Mouse (Mus musculus): Measurements from ENCODE around the gene Dpf1.
A peak's percentile ranks its signal among the peaks of the same experiment; 100 is the strongest.

The Dpf1 gene

DNA sequence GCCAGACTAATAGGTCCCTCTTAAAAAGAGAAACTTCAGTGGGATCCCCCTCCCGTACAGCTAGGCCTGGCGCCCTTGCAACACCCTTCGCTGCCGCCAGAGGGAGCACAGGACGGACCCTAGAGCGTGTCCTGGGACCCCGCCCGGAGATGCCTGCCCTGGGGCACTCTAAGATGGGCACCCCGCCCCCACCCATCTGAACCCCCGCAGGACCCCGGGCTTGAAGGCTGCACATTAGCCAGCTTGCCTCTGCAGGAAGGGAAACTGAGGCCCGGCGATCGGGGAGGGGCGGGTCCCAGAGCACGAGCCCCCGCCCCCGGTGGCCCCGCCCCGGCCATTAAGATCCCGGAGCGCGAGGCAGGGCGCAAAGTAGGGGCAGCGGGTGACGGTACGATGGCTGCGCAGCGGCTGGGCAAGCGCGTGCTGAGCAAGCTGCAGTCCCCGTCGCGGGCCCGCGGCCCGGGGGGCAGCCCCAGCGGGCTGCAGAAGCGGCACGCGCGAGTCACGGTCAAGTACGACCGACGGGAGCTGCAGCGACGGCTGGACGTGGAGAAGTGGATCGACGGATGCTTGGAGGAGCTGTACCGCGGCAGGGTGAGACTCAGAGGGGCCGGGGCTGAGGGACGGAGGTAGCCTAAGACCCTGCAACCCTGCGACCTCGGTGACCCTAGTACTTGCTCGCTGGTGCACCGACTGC, 14.7 kb upstream of the Dpf1 start, which contains the start of gene Ppp1r14a:
Gene Ppp1r14a (plus strand): TSS at position 367 of the 697 bp plus-strand sequence.
- peak; percentile 74 to 92 for DNase-seq (ENCODE audit: low spot score in 2 of 2)

DNA sequence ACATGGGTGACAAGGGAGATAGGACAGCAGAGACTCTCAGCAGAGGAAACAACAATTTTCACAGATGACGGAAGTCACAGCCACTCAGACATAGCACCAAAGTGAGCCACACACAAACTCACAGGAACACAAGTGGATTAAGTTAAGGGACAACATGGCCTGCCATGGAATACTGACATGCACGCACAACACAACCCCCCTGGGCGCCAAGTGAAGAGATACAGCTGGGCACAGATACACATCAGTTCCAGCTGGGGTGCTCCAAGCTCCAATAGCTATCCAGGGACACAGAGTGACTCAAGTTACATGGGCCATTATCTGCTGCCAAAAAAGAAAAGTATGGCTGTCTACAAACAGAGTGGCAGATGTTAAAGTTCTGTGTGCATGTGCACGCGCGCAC, 13.9 kb upstream of the Dpf1 start:
- no peak for DNase-seq (ENCODE audit: low spot score in 2 of 2)

DNA sequence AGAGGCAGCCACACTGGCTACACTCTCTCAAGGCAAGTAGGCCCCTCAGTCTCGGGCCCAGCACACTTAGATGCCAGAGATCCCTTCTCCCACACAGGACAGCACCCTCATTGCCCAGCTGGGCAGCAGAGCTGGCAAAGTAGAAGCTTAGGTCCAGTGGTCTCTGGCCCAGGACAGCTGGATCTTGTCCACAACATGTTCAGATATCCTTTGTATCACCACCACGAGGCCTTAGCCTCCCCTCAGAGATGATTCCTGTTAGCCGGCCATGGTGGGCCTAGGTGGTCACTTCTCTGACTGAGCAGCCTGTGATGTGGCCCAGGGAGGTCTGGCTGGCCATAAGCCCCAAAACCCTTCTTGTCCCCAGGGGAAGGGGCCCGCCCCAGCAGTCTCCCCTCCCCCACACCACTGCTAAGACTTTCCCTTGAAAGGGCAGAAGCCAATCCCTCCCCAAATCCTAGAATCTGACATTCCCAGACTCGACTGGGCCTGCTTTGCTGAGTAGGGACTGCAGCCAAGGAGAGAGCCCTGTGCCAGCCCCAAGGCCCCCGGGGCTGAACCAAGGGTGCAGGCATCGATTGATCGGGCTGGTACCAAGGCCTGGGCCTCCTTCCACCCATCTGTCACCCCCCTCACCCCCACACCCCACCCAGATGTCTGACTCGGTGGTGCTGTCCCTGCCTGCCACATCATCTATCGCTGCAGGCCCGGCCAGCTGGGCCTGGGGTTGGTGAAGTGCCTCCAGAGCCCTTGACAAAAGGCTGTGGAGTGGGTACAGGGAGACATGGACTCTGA, 12.9 kb upstream of the Dpf1 start:
- no peak for DNase-seq (ENCODE audit: low spot score in 2 of 2)

DNA sequence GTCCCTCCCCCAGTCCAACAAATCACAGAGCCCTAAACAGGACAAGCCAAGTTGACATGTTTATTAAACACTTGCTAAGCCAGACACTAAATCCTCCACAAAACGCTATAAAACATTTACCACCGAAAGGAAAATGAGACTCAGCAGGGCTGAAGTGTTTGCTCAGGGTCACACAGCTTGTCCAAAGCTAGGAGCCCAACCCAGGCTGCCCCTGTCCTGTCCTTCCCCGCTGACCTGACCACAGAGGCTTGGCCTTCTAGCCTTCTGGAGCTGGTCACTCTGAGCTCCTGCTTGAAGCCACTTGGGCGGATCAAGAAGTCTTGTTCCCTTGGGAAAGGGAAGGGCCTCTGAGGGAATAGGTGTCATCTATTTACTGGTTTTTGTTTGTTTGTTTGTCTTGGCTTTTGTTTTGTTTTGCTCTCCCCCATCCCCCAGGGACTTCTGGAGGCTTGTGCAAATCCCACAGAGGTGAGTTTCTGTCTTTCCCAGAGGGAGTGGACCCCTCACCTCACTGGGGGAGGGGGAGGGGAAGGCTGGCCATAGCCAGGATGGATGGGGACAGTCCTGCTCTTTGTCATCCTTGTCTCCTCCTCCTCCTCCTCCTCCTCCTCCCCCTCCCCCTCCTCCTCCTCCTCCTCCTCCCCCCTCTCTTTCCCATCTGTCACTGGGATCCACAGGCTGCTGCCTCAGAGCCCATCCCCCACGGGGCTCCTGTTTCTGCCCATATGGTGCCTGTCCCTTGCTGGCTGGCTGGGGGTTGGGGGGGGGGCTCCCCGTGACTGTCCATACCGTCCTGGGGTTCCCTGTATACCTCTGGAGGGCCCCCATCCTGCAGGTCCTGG, 11.9 kb upstream of the Dpf1 start:
- DNase-seq (ENCODE audit: low spot score in 2 of 2), result no peak

DNA sequence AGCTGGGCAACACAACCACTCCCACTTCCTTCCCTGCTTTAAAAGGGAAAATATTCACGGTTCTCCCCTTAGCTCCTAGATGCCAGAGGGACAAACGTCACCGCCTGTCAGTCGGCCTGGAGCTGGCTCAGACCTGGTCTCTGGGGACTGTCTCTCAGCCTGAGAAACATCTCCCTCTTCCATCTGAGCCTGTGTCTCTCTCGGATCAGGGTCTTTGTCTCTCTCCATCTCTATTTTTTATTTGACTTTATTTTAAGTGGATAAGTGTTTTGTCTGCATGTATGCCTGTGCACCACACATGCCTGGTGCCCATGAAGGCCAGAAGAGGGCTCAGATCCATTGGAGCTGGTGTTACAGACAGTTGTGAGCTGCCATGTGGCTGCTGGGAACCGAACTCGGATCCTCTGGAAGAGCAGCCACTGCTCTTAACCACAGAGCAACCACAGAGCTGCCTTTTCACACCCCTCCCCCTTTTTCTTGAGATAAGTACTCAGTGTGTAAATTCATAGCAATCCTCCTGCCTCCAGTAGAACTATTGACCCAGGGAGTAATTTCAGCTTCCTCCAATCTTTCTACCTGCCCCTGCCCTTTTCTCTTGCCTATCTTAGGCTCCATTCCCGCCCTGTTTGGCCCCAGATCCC, 11.2 kb upstream of the Dpf1 start:
- no peak for DNase-seq (ENCODE audit: low spot score in 2 of 2)

DNA sequence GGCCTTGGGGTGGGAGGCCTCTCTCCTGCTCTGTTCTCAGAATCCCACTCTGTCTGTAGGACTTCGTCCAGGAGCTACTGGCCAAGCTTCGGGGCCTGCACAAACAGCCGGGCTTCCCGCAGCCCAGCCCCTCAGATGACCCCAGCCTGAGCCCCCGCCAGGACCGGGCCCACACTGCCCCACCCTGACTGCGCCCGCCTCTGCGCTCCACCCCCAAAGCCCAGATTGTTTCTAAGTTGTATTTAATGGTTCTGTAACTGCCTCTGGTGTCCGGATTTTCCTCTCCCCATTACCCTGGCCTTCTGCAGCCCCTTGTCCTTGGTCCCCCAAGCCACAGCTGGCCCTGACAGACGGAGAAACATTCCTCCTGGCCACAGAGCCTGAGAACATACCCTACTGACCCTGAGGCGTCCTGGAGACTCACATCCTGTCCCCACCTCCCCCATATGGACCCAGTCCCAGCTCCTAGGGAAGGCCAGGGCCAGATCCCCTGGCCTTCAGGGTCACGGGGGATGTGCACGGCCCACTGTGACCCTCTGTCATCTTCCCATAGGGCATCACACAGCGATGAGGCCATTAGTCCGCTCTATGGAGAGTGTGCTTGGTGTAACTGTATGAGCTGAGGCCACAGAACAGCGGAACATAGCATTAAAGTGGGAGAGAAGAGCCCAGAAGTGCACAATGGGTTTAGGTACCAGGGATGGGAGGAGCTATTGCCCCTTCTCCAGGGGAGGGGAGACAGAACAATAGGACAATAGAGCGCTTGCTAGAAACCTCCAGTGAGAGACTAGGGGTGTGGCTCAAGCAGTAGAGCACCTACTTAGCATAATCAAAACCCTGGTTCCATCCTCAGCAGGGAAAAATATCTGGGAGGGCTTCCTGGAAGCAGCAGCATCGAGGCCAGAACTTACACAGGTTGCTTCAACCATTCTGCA, 10.4 kb upstream of the Dpf1 start:
- no peak for DNase-seq (ENCODE audit: low spot score in 2 of 2)

DNA sequence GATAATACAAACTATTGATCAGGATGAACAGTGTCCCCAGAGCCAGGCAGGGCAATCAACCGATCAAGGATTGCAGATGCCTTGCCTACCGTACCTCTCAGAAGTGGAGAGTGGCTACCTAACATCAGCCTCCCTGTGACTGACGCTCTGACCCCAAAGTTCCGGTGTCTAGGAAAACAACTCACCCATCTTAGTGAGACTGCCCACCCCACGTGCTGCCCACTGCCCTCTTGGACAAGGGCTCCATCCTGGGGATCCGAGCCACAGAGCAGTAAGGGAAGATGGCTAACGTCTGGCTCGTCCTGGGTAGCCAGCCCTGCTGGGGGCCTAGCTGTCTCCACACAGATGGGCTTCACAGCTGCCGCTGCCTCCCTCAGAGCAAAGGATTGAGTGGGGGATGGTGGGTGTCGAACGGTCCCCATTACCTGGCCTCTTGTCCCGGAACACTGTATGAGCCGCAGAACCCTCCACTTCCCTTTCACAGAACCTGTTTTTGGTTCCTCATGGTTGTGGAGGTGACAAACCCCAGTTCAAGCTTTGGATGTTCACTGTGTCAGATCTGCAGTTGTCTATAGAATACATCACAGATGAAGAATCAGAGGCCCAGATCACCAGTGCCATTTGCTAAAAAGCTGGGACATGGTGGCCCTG, 9.5 kb upstream of the Dpf1 start:
- DNase-seq (ENCODE audit: low spot score in 2 of 2), result no peak

DNA sequence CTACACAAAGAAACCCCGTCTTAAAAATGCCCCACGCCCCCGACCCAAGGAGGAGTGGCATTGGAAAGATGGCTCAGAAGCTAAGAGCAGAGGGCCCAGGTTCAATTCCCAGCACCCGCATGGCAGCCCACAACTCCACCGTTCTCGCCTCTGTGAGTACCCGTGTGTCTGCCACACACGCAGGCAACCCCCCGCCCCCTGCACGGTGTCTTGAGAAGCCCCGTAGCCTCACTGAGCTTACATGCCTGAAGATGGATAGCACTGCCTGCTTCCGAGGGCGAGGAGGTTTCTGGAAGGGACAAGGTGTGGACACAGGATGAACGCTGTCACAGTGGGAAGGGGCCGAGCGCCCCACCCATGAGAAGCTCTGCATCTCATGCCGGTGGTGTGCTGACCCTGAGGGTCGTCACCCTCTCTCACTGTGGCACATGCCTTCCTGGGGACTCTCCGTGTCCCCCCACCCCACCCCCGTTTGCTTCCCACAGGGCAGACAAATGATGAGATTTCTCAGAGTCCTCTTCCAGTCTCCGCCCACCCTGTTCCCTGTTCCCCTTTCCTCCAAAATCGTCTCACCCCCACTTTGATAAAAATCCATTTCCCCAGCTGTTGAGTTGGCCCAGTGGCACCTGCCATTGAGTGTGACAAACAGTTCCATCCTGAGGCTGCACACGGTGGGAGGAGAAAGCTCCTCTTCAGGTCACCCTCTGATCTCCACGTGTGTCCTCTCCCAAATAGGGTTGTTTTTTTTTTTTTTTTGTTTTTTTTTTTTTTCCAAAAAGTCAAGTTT, 7.7 kb upstream of the Dpf1 start:
- no peak for DNase-seq (ENCODE audit: low spot score in 2 of 2)

DNA sequence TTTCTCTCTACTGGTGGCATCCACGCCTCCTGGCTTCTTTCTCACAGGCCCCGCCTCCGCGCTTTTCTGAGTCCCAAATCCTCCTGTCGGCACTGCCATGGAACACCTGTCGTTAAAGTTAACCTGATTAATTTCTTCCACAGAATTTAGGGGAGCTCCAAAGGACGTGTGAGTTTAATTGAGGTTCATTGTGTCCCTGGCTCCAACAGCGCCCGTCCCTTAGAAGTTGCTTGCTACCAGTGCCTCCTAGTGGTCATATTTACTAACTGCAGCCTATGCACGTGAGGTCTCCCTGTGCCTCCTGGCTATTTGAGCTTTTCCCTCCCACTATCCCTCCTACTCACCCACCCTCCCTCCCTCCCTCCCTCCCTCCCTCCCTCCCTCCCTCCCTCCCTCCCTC, 6.8 kb upstream of the Dpf1 start:
- peak; percentile 63 to 78 for DNase-seq (ENCODE audit: low spot score in 2 of 2)

DNA sequence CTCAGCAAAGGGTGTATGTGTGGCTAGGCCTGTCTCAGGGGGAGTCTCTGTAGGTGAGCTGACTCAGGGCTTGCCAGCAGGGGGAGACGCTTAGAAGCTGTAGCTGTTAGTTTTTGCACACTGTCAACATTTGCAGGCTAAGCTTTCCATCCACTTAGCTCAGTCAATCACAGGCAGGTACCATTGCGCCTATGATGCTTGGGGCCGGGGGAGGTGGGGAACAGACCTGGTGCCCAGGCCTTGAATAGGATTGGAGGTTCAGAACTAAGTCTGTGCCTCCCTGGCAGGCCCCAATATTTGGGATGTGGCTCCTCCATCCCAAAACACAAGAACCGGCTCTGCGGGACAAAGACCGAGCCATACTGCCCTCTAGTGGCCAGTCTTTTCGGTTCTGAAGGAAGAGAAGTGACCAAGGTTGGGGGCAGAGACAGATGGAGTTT, 2.6 kb upstream of the Dpf1 start:
- DNase-seq (ENCODE audit: low spot score in 2 of 2), result peak; percentile 49 to 83

DNA sequence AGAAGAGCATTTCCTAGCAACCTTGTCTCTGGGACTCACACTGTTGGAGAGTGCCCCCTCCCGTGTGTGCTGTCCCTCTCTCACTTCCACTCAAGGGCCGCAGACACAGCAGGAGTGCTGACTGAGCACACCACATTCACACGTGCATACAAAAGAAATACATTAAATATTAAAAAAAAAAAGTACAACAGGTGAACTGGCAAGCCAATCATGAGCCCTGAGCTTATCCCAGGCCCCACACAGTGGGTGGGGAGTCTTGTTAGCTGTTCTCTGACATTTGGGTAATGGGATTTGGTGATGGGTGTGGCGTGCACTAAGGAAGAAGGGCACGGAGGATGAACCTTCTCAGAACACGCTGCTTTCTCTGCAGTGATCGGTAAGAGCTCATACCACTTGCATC, 1.1 kb upstream of the Dpf1 start:
- DNase-seq (ENCODE audit: low spot score in 2 of 2), result no peak

DNA sequence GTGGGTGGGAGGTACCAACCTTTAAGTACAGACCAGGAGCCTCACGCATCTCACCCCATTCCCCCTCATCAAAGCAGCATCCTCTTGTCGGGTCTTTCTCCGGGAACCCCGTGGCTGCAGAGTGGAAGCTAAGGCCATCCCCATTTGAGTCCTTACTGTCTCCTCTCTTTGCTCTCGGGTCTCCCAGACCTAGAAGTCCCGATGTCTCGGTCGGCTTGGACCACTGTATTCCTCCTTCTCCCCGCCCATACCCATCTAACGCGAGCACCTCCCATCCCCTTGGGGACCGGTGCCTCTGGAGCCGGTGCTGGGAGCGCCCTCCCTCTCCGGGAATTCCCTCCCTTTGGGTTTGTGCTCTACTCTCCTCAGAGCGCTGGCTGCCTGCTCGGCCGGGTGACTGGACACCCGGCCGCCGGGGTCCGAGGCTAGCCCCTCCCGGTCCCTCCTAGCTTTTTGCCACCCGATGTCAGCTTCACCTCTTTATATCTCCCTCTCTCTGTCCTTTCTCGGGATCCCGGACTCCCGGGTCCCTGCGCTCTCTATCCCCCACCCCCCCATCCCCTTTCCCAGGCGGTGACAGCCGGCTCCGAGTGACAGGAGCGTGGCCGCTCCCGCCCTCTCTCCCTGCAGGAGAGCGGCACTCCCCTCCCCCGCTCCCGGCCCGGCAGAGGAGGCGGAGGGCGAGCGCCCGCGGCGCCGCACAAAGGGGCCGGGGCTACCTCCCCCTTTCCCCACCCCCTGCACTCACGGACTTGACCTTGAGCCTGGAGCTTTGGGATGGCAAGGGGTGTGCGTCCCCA, 912 bp downstream of the Dpf1 start:
- DNase-seq (ENCODE audit: low spot score in 2 of 2), result no peak

DNA sequence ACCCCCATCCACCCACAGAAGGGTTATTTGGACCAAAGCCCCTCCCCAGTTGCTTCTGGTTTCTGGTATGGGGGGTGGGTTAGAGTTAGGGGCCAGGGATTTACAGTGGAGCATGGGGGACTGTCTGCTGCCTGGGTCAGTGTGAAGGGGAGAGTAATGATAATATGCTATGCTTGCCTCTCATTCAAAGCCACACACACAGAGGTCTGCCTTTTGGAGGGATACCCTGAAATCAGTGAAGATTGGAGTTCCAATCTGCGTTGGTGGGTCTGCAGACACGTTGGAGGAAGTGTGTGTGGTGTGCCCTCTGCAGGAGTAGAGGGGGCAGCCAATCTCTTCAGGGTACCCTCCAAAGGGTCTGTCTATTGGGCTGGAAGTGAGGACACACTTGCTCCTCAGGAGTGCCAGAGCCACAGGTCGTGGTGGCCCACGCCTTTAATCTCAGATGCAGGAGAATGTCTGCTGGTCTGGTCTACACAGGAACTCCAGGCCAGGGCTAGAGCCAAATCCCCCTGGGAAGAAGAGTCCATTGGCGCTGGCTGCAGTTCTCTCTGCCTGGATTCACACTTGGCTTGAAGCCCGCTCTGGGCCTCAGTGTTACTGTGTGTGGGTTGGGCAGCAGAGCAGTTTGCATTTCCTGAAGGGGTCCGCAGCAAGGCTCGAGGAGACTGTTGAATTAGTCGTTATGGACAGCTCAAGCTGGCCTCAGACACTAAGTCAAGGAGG, 1.7 kb downstream of the Dpf1 start:
- DNase-seq (ENCODE audit: low spot score in 2 of 2), result no peak

DNA sequence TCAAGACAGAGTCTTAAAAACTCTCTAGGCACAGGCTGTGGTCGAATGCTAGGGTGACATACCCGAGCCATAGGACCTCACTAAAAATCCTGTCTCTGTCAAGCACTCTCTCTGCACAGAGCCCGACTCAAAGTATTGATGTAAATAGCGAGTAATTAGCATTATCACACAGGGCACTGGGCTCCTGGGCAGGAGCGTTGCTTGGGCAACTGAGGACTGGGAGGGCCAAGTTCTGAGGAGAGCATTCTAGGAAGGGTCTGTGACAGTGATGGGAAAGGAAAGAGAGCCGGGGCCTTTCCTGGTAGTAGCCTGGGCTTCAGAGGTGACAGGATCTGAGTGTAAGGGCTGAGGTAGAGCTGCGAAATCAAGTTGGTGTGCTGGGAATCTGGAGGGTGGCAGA, 2.4 kb downstream of the Dpf1 start:
- DNase-seq (ENCODE audit: low spot score in 2 of 2), result no peak

DNA sequence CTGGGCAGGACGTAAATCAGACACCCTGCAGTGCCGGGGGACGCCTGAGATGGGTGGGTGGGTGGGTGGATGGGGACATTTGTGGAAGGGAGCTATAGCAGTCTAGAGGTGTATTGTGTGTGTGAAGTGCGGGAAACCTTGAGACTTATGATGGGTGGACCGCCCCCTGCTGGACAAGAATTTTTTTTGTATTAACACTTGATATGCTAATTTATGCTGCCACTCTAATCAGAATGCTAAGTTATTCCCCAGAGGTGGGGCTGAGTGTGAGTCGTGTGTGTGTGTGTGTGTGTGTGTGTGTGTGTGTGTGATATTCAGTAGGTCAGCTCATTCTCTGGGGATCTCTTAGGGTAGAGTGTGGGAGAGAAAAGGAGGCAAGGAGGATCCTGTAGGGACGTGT, 2.9 kb downstream of the Dpf1 start:
- no peak for DNase-seq (ENCODE audit: low spot score in 2 of 2)

DNA sequence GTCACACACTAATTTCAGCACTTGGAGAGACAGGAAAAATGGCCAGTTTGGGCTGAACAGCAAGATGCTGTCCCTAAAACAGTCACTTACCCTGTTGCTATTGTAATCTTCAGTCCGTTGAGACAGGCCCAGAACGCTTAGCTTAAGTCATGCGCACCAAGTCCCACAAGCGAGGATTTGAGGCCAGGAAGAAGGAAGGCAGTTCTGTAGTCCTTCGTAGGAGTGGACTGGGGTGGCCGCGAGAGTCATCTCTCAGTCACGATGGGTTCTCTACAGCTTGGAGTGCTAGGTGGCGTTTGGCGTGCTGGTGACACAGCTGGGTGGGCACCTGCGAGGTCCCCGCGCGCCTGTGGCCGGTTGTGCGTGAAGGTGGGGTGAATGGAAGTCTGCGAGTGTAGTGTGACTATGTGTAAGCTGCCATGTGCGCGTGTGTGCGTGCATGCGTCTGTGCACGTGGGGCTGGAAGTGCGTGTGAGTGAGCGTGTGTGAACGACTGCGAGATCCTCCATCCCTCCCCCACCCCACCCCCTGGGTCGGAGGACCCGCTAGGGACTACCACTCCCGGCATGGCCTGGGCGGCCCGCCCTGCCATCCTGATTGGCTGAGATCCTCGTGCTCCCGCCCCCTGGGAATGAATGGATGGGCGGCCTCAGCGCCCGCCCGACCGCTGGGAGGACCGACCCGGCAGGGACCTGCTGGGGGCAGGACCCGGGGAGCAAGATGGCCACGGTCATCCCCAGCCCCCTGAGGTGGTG, 3.8 kb downstream of the Dpf1 start:
- peak; percentile 82 to 88 for DNase-seq (ENCODE audit: low spot score in 2 of 2)

DNA sequence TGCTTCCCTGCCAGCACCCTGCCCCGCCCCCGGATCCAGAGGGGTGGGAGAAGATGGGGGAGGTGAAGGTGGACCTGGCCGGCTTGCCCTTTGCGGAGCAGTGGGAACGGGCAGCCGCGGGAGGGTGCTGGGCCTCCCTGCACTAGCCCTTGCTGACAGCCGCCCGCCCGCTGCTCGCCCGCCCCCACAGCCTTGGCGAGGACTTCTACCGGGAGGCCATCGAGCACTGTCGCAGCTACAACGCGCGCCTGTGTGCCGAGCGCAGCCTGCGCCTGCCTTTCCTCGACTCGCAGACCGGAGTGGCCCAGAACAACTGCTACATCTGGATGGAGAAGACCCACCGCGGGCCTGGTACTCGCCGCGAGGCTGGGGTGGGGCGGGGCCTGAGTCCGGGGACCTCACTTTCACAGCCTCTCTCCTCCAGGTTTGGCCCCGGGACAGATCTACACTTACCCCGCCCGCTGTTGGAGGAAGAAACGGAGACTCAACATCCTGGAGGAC, 5.5 kb downstream of the Dpf1 start:
- DNase-seq (ENCODE audit: low spot score in 2 of 2), result no peak
